Mouse (Mus musculus): ENCODE measurements around the gene Mylk2.

- TF ChIP-seq RCOR1 (conservative IDR thresholded peaks at IDR 0.05; ENCODE audit: low read depth, low read length) (no peak), ZNF384 (IDR thresholded peaks at IDR 0.05; ENCODE audit: low read depth, low read length) (no peak), CTCF (conservative IDR thresholded peaks at IDR 0.05 in 1 of 2, IDR thresholded peaks at IDR 0.05 in 1 of 2; ENCODE audit: low read depth in 2 of 2, low read length in 2 of 2) (no peak), EP300 (IDR thresholded peaks at IDR 0.05; ENCODE audit: low read length) (no peak), POLR2A (IDR thresholded peaks at IDR 0.05; ENCODE audit: low read depth, low read length) (no peak), ELF1 (IDR thresholded peaks at IDR 0.05; ENCODE audit: low read depth, low read length) (no peak), MAFK (IDR thresholded peaks at IDR 0.05; ENCODE audit: insufficient replicate concordance, low read length) (no peak), NRF1 (IDR thresholded peaks at IDR 0.05; ENCODE audit: low read depth, low read length) (no peak), BHLHE40 (IDR thresholded peaks at IDR 0.05; ENCODE audit: low read depth, low read length) (no peak)
Measured at GRCm38 (mm10) chr2:152911031-152911430, at the start of gene Mylk2.
